Mouse (Mus musculus) bone marrow macrophage, adult 2 months (primary cell): ENCODE data around the gene Ppp3r2. TPM values are rescaled to one million over a fixed set of nuclear protein-coding genes. Genes with fewer than 3 reads are reported as not detected.
A peak's percentile ranks its signal among the peaks of the same experiment; 100 is the strongest.

Source experiments
- H3K27ac ChIP-seq: 2 replicates; pipeline ENCODE4 v1.5.1; 2012; ENCODE audit warnings: low read depth, low read length; ENCODE audit not compliant: insufficient read depth
- H3K4me1 ChIP-seq: 2 replicates; pipeline ENCODE4 v1.6.1; 2012; ENCODE audit warnings: low read length; ENCODE audit not compliant: control insufficient read depth, insufficient read depth
- H3K4me3 ChIP-seq: 2 replicates; pipeline ENCODE4 v1.5.1; 2012; ENCODE audit warnings: mild to moderate bottlenecking, low read length, moderate library complexity; ENCODE audit not compliant: insufficient read depth
- CTCF ChIP-seq: IDR thresholded peaks from 2 replicates; pipeline ENCODE4 v1.5.1; 2012; ENCODE audit warnings: low read depth, mild to moderate bottlenecking, low read length, moderate library complexity
- POLR2A ChIP-seq: IDR thresholded peaks from 2 replicates; pipeline ENCODE4 v1.6.1; 2012; ENCODE audit warnings: mild to moderate bottlenecking, low read depth, low read length, borderline replicate concordance
- polyA plus RNA-seq: library from polyadenylated mRNA; stranded (reverse); fragments of >200 nt; gene quantifications from 2 replicates; pipeline ENCODE4 v1.2.4, GENCODE M21; 2012; ENCODE audit not compliant: missing spikeins, insufficient read depth, insufficient read length

Gene Ppp3r2
- polyA plus RNA-seq = not detected in 2 replicates

DNA sequence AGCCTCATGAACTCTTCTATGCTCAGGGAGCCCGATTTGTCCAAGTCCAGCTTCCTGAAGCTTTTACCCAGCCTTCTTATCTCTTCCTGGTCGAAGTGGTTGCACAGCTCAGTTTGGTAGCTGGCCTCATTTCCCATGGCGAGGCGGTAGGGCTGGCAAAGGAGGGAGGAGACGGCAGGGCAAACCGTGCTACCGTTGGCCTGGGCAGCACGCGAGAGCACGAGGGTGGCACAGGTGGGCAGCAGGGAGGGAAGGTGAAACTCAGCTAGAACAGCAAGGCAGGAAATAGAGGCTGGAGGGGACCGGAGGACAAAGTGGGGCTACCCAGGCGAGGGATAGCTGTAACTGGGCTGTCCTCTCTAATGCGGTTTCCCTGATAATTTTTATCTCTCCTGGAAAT, at the start of gene Ppp3r2:
Ppp3r2 (minus strand) TSS at position 213 of the 400 bp plus-strand sequence.
- Histone ChIP-seq H3K4me3 (no peak within 1 kb of the TSS), H3K4me1 (no peaks in the 10 kb centered on the region), H3K27ac (no peak within 1 kb of the TSS)
- TF ChIP-seq POLR2A (no peak), CTCF (no peak)

- Histone ChIP-seq H3K4me3 (no peak overlapping the region), H3K4me1 (no peaks in the 10 kb centered on the region)
- TF ChIP-seq CTCF = no peak
- TF ChIP-seq POLR2A = no peak
Observed at GRCm38 (mm10) chr4:49729326-49729725, 47.5 kb upstream of the Ppp3r2 start.

DNA sequence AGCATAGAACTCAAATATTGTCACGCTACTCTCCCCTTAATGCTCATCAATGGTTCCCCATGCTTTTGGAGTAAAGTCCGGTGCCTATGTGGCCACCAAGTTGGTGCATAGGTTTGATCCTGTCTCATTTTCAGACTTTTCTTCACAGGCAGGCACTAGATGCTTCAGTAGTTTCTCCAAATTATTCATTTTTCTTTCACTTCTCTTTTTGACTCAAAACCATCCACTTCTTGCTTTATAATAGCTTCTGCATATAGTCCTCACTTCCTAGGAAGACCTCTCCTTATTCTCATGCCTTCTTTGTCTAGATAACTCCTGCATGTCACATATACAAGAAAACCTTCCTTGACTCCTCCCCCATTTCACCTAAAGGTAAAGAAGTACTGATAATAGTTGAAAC, 42.1 kb upstream of the Ppp3r2 start:
- Histone ChIP-seq H3K4me1 (no peaks in the 10 kb centered on the region), H3K4me3 (no peak overlapping the region), H3K27ac (no peak overlapping the region)
- TF ChIP-seq POLR2A = no peak
- no peak for TF ChIP-seq CTCF

More at GRCm38 (mm10) chr4:49729326-49729725, 47.5 kb upstream of the Ppp3r2 start:
- no peak overlapping the region for H3K27ac ChIP-seq

DNA sequence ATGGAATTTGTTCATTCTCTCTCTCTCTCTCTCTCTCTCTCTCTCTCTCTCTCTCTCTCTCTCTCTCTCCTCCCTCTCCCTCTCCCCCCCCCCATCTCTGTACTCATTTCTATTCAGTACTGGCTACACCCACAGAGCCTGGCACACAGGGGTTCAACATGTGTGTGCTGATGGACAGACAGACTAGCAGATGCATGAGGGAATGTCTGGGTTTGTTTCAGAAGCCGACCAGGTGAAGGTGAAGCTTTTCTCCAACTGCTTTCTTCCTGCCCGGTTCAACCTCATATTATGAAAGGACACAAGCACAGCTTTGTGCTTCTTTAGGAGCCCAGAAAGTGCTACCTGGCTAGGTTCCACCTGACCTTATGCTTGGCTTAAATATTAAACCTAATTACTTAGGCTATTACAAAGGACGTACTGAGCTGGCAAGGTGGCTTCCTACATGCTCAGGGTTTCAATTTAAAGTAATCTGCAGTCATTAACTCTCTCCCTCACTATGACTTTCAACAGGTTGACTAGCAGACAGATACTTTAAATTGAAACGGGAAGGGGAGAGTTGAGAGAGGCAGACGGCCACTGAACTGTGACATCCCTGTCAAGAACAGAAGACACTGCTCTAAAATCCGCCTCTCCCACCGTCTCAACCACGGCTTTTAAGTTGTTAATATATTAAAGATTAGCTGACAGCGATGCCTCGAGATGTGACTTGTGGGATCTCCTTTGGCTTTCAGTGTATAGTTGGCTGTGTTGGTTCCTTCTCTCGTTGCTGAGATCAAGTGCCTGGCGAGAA, 9.8 kb upstream of the Ppp3r2 start:
- H3K4me3 ChIP-seq = no peak overlapping the region
- H3K4me1 ChIP-seq = no peaks in the 10 kb centered on the region
- TF ChIP-seq CTCF (no peak), POLR2A (no peak)
- H3K27ac ChIP-seq = no peak overlapping the region

- H3K27ac ChIP-seq = no peak overlapping the region
- no peaks in the 10 kb centered on the region for H3K4me1 ChIP-seq
- TF ChIP-seq CTCF = peak; percentile 50; the same call in 1 of the 2 replicates
- no peak for TF ChIP-seq POLR2A
- no peak overlapping the region for H3K4me3 ChIP-seq
Observed at GRCm38 (mm10) chr4:49688594-49689288, 6.9 kb upstream of the Ppp3r2 start.

DNA sequence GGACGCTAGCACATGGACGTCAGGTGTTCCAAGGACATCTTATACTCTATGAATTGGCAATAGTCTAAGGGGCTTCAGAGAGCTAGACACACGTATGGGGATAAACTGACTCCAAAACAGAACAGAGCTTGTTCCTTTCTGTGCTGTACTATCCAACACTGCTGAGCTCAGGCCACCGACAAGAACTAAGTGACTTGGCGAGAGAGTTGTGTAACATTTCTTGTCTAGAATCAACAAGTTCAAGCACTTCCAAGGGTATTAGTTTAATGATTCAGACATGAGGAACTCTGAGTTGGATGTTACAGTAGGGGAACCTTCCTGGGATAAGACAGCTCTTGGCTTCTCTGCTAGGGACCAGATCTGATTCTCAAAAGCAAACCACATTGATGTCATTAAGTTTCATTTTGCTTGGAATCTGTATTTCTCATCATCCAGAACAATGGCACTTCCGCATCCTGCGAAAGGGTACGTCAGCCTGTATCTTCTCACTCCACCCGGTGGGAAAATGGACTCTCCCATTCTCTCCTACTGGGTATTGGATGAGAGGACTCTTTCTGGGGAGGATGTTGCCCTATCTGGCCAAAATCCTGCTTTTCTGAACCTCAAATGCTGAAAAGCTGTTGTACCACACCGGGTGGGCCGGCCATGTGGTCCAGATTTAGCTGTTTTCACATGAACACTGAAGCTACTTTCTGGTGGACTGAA, 1.5 kb downstream of the Ppp3r2 start:
- Histone ChIP-seq H3K27ac (no peak overlapping the region), H3K4me3 (no peak overlapping the region), H3K4me1 (no peaks in the 10 kb centered on the region)
- TF ChIP-seq POLR2A (no peak), CTCF (no peak)

- Histone ChIP-seq H3K27ac (no peak overlapping the region), H3K4me1 (no peaks in the 10 kb centered on the region), H3K4me3 (no peak overlapping the region)
- no peak for TF ChIP-seq POLR2A
- no peak for TF ChIP-seq CTCF
Observed at GRCm38 (mm10) chr4:49676790-49677189, 5.0 kb downstream of the Ppp3r2 start.

GRCm38 (mm10) chr4:49676071-49676470, 5.8 kb downstream of the Ppp3r2 start:
- no peak overlapping the region for H3K27ac ChIP-seq
- TF ChIP-seq CTCF (no peak), POLR2A (no peak)
- no peaks in the 10 kb centered on the region for H3K4me1 ChIP-seq

DNA sequence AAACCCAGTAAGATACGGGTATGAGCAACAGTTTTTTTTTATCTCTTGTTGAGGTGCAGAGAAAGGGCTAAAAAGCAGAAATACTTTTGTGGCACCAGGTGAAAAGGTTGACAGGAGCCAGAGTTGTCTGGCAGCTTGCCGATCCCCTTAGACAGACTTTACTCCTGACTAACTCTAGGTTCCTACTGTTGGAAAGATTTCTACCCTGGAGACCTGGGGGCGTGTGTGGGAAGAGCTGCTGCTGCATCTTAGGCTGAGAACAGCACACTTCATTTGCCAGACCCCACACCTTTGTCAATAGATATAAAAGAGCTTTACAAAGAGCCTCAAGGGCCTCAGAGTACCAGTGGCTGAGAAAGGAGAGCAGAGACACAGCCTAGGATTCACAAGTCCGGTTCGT, 17.0 kb downstream of the Ppp3r2 start:
- no peak for TF ChIP-seq POLR2A
- no peak for TF ChIP-seq CTCF
- Histone ChIP-seq H3K4me1 (no peaks in the 10 kb centered on the region), H3K4me3 (no peak overlapping the region), H3K27ac (no peak overlapping the region)

More at GRCm38 (mm10) chr4:49676071-49676470, 5.8 kb downstream of the Ppp3r2 start:
- H3K4me3 ChIP-seq = no peak overlapping the region

GRCm38 (mm10) chr4:49662231-49662630, 19.6 kb downstream of the Ppp3r2 start:
- Histone ChIP-seq H3K27ac (no peak overlapping the region), H3K4me3 (no peak overlapping the region), H3K4me1 (no peaks in the 10 kb centered on the region)
- no peak for TF ChIP-seq CTCF
- TF ChIP-seq POLR2A = no peak
